Mouse (Mus musculus) intestine, postnatal 0 days (tissue): ENCODE measurements around the gene Actl9. TPM values are rescaled to one million over a fixed set of nuclear protein-coding genes. Genes with fewer than 3 reads are reported as not detected.

ENCODE experiments used
- ATAC-seq: fragments of 200-750 bp; cut with Nextera tagmentation; 2 replicates; pipeline ENCODE4 v1.8.0; 2017; ENCODE audit warnings: mild to moderate bottlenecking, moderate TSS enrichment, moderate library complexity
- H3K27ac ChIP-seq: fragments of 300-500 bp; sonication (generic); 2 replicates; pipeline ENCODE4 v1.5.1; 2014; ENCODE audit warnings: mild to moderate bottlenecking, low read depth, low read length, moderate library complexity
- H3K27me3 ChIP-seq: fragments of 300-500 bp; sonication (generic); replicated peaks from 2 replicates; pipeline ENCODE4 v1.6.1; 2014; ENCODE audit warnings: low read length, mixed read lengths; ENCODE audit not compliant: control insufficient read depth, insufficient read depth
- H3K36me3 ChIP-seq: fragments of 300-500 bp; sonication (generic); 2 replicates; pipeline ENCODE4 v1.6.1; 2014; ENCODE audit warnings: mild to moderate bottlenecking, moderate library complexity; ENCODE audit not compliant: control insufficient read depth, insufficient read depth
- H3K4me1 ChIP-seq: fragments of 300-500 bp; sonication (generic); replicated peaks from 2 replicates; pipeline ENCODE4 v1.6.1; 2014; ENCODE audit warnings: antibody characterized with exemption, low read length, mixed read lengths; ENCODE audit not compliant: control insufficient read depth, insufficient read depth
- H3K4me2 ChIP-seq: fragments of 300-500 bp; sonication (generic); replicated peaks from 2 replicates; pipeline ENCODE4 v1.6.1; 2014; ENCODE audit warnings: low read depth, mild to moderate bottlenecking, moderate library complexity
- H3K4me3 ChIP-seq: fragments of 300-500 bp; sonication (generic); 2 replicates; pipeline ENCODE4 v1.5.1; 2014; ENCODE audit warnings: low read depth, low read length
- H3K9ac ChIP-seq: fragments of 300-500 bp; sonication (generic); 2 replicates; pipeline ENCODE4 v1.6.1; 2014; ENCODE audit warnings: mild to moderate bottlenecking, low read depth, low read length
- H3K9me3 ChIP-seq: fragments of 300-500 bp; sonication (generic); 2 replicates; pipeline ENCODE4 v1.6.1; 2016; ENCODE audit warnings: mixed run types; ENCODE audit not compliant: control insufficient read depth
- CTCF ChIP-seq: sonication (generic); IDR thresholded peaks from 2 replicates; pipeline ENCODE4 v1.5.1; 2016; ENCODE audit warnings: low read depth, mild to moderate bottlenecking, control low read depth, antibody characterized with exemption, moderate library complexity
- WGBS: fragments of 180-500 bp; shearing (Covaris S2); extraction: QIAGEN DNeasy Blood & Tissue Kit; methylation state at CpG from one replicate; pipeline ENCODE4 v1.1.7; 2014; 5-methylcytosine and 5-hydroxymethylcytosine counted together
- polyA plus RNA-seq: library from polyadenylated mRNA; unstranded; fragments of >200 nt; fragmentation: Nextera tagmentation; extraction: Ambion mirVana; gene quantifications from 2 replicates; pipeline ENCODE4 v1.2.1, GENCODE M21; 2015

Actl9 gene
- polyA plus RNA-seq, 1 experiment from 2014 or later: not detected

- Histone ChIP-seq H3K27me3 (no peaks in the 10 kb centered on the region), H3K4me1 (no peaks in the 10 kb centered on the region), H3K36me3 (no peaks in the 10 kb centered on the region), H3K4me2 (no peak overlapping the region), H3K9ac (no peak overlapping the region), H3K27ac (no peak overlapping the region), H3K9me3 (no peaks in the 10 kb centered on the region), H3K4me3 (no peak overlapping the region)
- no peak for ATAC-seq
- no peak for TF ChIP-seq CTCF
Measured at GRCm38 (mm10) chr17:33441159-33441558, 8.5 kb downstream of the Actl9 start.

- TF ChIP-seq CTCF: no peak
- WGBS: 87% methylated on average over 2 of the region's 2 CpGs
- Histone ChIP-seq H3K27me3 (no peaks in the 10 kb centered on the region), H3K4me3 (no peak overlapping the region), H3K9me3 (no peaks in the 10 kb centered on the region), H3K9ac (no peak overlapping the region), H3K4me1 (no peaks in the 10 kb centered on the region), H3K4me2 (no peak overlapping the region), H3K27ac (no peak overlapping the region), H3K36me3 (no peaks in the 10 kb centered on the region)
- ATAC-seq: no peak
Measured at GRCm38 (mm10) chr17:33456631-33457030, 23.9 kb downstream of the Actl9 start.

- Histone ChIP-seq H3K4me3 (no peak overlapping the region), H3K9ac (no peak overlapping the region), H3K36me3 (no peaks in the 10 kb centered on the region), H3K4me1 (no peaks in the 10 kb centered on the region), H3K9me3 (no peaks in the 10 kb centered on the region), H3K4me2 (no peak overlapping the region), H3K27me3 (no peaks in the 10 kb centered on the region), H3K27ac (no peak overlapping the region)
- no peak for TF ChIP-seq CTCF
- 52% methylated on average over 6 of the region's 6 CpGs for WGBS
- ATAC-seq: no peak
Measured at GRCm38 (mm10) chr17:33471206-33471605, 38.5 kb downstream of the Actl9 start.

Other genes with a start within 250 kb of the Actl9 start
- gene Olfr239, start 241.6 kb upstream of the Actl9 start, polyA plus RNA-seq: not detected in 2 replicates
- gene Olfr1564, start 211.2 kb upstream of the Actl9 start, polyA plus RNA-seq: not detected in 2 replicates
- gene Zfp955a, start 177.8 kb upstream of the Actl9 start, polyA plus RNA-seq: 4.8 and 4.9 TPM in 2 replicates
- 0.03 TPM in 1 of 2 replicates, not detected in the other for gene Olfr63, start 168.2 kb upstream of the Actl9 start, polyA plus RNA-seq
- gene Zfp955b, start 143.4 kb upstream of the Actl9 start, polyA plus RNA-seq: 3.1 and 3.6 TPM in 2 replicates
- gene Zfp81, start 74.0 kb upstream of the Actl9 start, polyA plus RNA-seq: 2.6 and 3.0 TPM in 2 replicates
- 4.3 and 4.5 TPM in 2 replicates for gene Zfp101, start 38.3 kb upstream of the Actl9 start, polyA plus RNA-seq
- gene Adamts10, start 91.3 kb downstream of the Actl9 start, polyA plus RNA-seq: 5.9 and 8.1 TPM in 2 replicates
- gene Myo1f, start 122.8 kb downstream of the Actl9 start, polyA plus RNA-seq: 0.94 and 1.2 TPM in 2 replicates
- 19.0 and 19.4 TPM in 2 replicates for gene Zfp414, start 196.2 kb downstream of the Actl9 start, polyA plus RNA-seq
- gene Pram1, start 205.2 kb downstream of the Actl9 start, polyA plus RNA-seq: 0.25 and 0.39 TPM in 2 replicates